8 mouse cellular contexts compared by ENCODE assay signal in the genomic region with DNA sequence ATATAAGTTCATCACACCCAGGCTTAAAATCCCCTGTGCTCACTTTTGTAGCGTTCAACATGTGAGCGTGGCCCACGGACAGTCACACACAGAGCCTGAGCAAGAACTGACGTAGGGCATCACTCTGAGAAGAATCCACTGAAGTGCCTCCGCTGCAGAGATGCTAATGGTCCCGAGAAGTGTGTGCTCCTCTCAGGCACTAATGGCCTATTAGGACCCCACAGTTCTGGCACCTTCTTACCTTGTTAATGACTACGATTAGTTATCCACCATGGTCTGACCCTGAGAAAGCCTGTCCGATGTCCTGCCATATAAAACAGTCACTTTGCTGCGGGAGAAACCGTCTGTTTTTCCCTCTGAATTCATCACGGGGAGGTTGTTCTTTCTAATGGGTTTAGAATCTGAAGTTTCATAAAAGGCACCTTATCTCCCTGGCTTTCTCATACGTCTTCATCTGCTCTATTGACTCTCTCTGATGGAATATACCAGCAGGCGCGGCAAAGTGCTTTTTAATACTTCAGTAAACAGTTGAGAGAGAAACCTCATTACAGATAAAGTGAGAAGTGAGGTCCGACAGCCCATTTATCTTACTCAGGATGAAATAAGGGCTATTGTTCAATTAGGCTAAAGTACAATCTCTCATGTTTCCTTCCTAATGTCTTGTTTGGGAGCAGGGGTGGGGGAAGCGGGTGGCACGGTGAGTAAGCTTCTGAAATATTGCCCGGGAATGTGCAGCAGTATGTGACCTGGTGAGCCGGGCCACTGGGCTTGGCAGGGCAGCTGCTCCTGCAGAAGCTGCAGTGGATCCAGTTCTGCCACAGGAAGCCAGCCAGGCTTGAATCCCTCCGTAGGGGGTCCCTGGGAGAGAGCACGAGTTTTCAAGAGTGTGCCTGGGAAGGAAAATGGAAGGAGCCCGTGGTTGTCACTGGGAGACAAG. TPM values are rescaled to one million over a fixed set of nuclear protein-coding genes. Genes with fewer than 3 reads are reported as not detected.
DNase-seq lines count a peak whose midpoint lies in the region; ATAC-seq and TF ChIP-seq lines count a peak whose summit lies in the region.

No protein-coding gene starts in this region.

- no peaks in the 10 kb centered on the region for H3K27me3 ChIP-seq in hindbrain, embryonic 14.5 days (ENCODE audit: control insufficient read depth, insufficient read depth, low read length)
- no peaks in the 10 kb centered on the region for H3K27me3 ChIP-seq in liver, postnatal 0 days (ENCODE audit: insufficient read depth, low read length)
- no peaks in the 10 kb centered on the region for H3K27me3 ChIP-seq in stomach, postnatal 0 days (ENCODE audit: control insufficient read depth, insufficient read depth, low read length)
- H3K27me3 ChIP-seq in midbrain, embryonic 10.5 days (ENCODE audit: low read depth, poor library complexity, severe bottlenecking) = peaks cover 2% of the 10 kb centered on the region; the same call in 1 of the 2 replicates

- no peak for TF ChIP-seq CTCF in gastrocnemius, adult 2 months (IDR thresholded peaks at IDR 0.05)
- no peak for TF ChIP-seq CTCF in liver, postnatal 0 days (IDR thresholded peaks at IDR 0.05; ENCODE audit: low read depth)
- no peak for TF ChIP-seq CTCF in stomach, postnatal 0 days (IDR thresholded peaks at IDR 0.05; ENCODE audit: low read depth)

- peak; percentile 44 for ATAC-seq in hindbrain, embryonic 14.5 days (ENCODE audit: low FRiP score)
- ATAC-seq in liver, postnatal 0 days = no peak
- ATAC-seq in stomach, postnatal 0 days (ENCODE audit: low FRiP score, low TSS enrichment) = peak; percentile 83

- H3K4me3 ChIP-seq in gastrocnemius, adult 2 months = peak overlapping the region; percentile 59
- no peak overlapping the region for H3K4me3 ChIP-seq in hindbrain, embryonic 14.5 days (replicated peaks; ENCODE audit: low read length)
- H3K4me3 ChIP-seq in liver, postnatal 0 days (ENCODE audit: low read depth, low read length) = no peak overlapping the region
- H3K4me3 ChIP-seq in stomach, postnatal 0 days (ENCODE audit: low read depth, low read length) = no peak overlapping the region
- H3K4me3 ChIP-seq in midbrain, embryonic 10.5 days = no peak overlapping the region

- WGBS in hindbrain, embryonic 14.5 days = 43% methylated on average over 22 of the region's 22 CpGs
- 49% methylated on average over 22 of the region's 22 CpGs for WGBS in liver, postnatal 0 days (ENCODE audit: insufficient replicate concordance)
- WGBS in stomach, postnatal 0 days = 26% methylated on average over 22 of the region's 22 CpGs
- 65% methylated on average over 22 of the region's 22 CpGs for WGBS in midbrain, embryonic 10.5 days

- no peaks in the 10 kb centered on the region for H3K36me3 ChIP-seq in hindbrain, embryonic 14.5 days (replicated peaks; ENCODE audit: control insufficient read depth, insufficient read depth)
- H3K36me3 ChIP-seq in liver, postnatal 0 days (replicated peaks; ENCODE audit: insufficient read depth, low read length) = no peaks in the 10 kb centered on the region
- no peaks in the 10 kb centered on the region for H3K36me3 ChIP-seq in stomach, postnatal 0 days (ENCODE audit: control insufficient read depth, insufficient read depth, low read length)
- no peaks in the 10 kb centered on the region for H3K36me3 ChIP-seq in midbrain, embryonic 10.5 days

- peak overlapping the region; percentile 81 for H3K27ac ChIP-seq in gastrocnemius, adult 2 months
- H3K27ac ChIP-seq in hindbrain, embryonic 14.5 days = no peak overlapping the region
- H3K27ac ChIP-seq in liver, postnatal 0 days (ENCODE audit: low read depth) = no peak overlapping the region
- H3K27ac ChIP-seq in stomach, postnatal 0 days (replicated peaks) = no peak overlapping the region
- H3K27ac ChIP-seq in midbrain, embryonic 10.5 days (replicated peaks) = no peak overlapping the region; the same call in 1 of the 2 replicates

- DNase-seq in adrenal gland, postnatal 25 days = peak; percentile 52
- peak; percentile 84 for DNase-seq in gastrocnemius, adult 2 months
- peak; percentile 34 for DNase-seq in hindbrain, embryonic 14.5 days (ENCODE audit: low spot score)
- no peak for DNase-seq in liver, postnatal 0 days
- DNase-seq in stomach, postnatal 0 days (ENCODE audit: low spot score) = peak; percentile 64
- no peak for DNase-seq in thymus, adult 18-20 months
- no peak for DNase-seq in midbrain, embryonic 10.5 days (ENCODE audit: low spot score)
- DNase-seq in left cerebral cortex, adult 8-10 months (ENCODE audit: low spot score in 2 of 2) = no peak

- peaks cover 8% of the 10 kb centered on the region for H3K4me1 ChIP-seq in hindbrain, embryonic 14.5 days (replicated peaks; ENCODE audit: control insufficient read depth, insufficient read depth, low read length)
- peaks cover 40% of the 10 kb centered on the region for H3K4me1 ChIP-seq in liver, postnatal 0 days (ENCODE audit: insufficient read depth)
- 0 out of 2 replicates have a peak, but pooled peaks cover 3% of the 10 kb centered on the region for H3K4me1 ChIP-seq in stomach, postnatal 0 days (replicated peaks; ENCODE audit: control insufficient read depth, insufficient read depth)
- peaks cover 18% of the 10 kb centered on the region for H3K4me1 ChIP-seq in midbrain, embryonic 10.5 days

- H3K4me2 ChIP-seq in hindbrain, embryonic 14.5 days (replicated peaks) = 0 out of 2 replicates have a peak overlapping the region, but pooled peaks have one; percentile 2
- H3K4me2 ChIP-seq in liver, postnatal 0 days (ENCODE audit: low read depth, low read length) = 0 out of 2 replicates have a peak overlapping the region, but pooled peaks have one; percentile 9
- H3K4me2 ChIP-seq in stomach, postnatal 0 days (replicated peaks; ENCODE audit: low read depth) = peak overlapping the region; percentile 32

- intact Hi-C loops in gastrocnemius, adult 2 months (cut with DNase I) = no loop called here

- no peaks in the 10 kb centered on the region for H3K9me3 ChIP-seq in hindbrain, embryonic 14.5 days (ENCODE audit: control insufficient read depth, low read length)
- H3K9me3 ChIP-seq in liver, postnatal 0 days (ENCODE audit: low read length) = no peaks in the 10 kb centered on the region
- H3K9me3 ChIP-seq in stomach, postnatal 0 days (ENCODE audit: control insufficient read depth, low read length) = peaks cover 3% of the 10 kb centered on the region; the same call in 1 of the 2 replicates
- no peaks in the 10 kb centered on the region for H3K9me3 ChIP-seq in midbrain, embryonic 10.5 days (replicated peaks)

- TF ChIP-seq EP300 in liver, postnatal 0 days (IDR thresholded peaks at IDR 0.05; ENCODE audit: low read depth) = no peak
- TF ChIP-seq EP300 in stomach, postnatal 0 days (optimal IDR thresholded peaks at IDR 0.05) = no peak

- H3K9ac ChIP-seq in hindbrain, embryonic 14.5 days = no peak overlapping the region
- 0 out of 2 replicates have a peak overlapping the region, but pooled peaks have one; percentile 1 for H3K9ac ChIP-seq in liver, postnatal 0 days (replicated peaks)
- H3K9ac ChIP-seq in stomach, postnatal 0 days (ENCODE audit: low read length) = peak overlapping the region; percentile 27; the same call in 1 of the 2 replicates

RNA-seq across cellular contexts. Expression of a gene that starts 55.5 kb away (rescaled TPM):
- 180 and 199 TPM in 2 replicates for total RNA-seq in adrenal gland, postnatal 25 days (2021)
- total RNA-seq in gastrocnemius, adult 2 months (2021) = 100 to 1,000 TPM; 328 to 379 TPM
- polyA plus RNA-seq in hindbrain, embryonic 14.5 days (2014; fragmentation: Nextera tagmentation; extraction: Ambion mirVana) = 134 and 138 TPM in 2 replicates
- 84.8 and 91.2 TPM in 2 replicates for polyA plus RNA-seq in liver, postnatal 0 days (2015; fragmentation: Nextera tagmentation; extraction: Ambion mirVana)
- 125 and 130 TPM in 2 replicates for polyA plus RNA-seq in stomach, postnatal 0 days (2015; fragmentation: Nextera tagmentation; extraction: Ambion mirVana)
- 65.2 and 71.0 TPM in 2 replicates for polyA plus RNA-seq in midbrain, embryonic 10.5 days (2016; fragmentation: Nextera tagmentation; extraction: Ambion mirVana)
- total RNA-seq in left cerebral cortex, adult 8-10 months (2022) = 10 to 100 TPM; 62.2 to 67.4 (median 64.3) TPM

Comparison
In these comparisons a context has a peak if more than half of its experiments do, and no peak if none do; other contexts are left out.
1. DNase-seq: peak in adrenal gland, postnatal 25 days (single experiment), gastrocnemius, adult 2 months (single experiment), hindbrain, embryonic 14.5 days (single experiment) and stomach, postnatal 0 days (single experiment); none in liver, postnatal 0 days (single experiment), thymus, adult 18-20 months (0 of 2), midbrain, embryonic 10.5 days (single experiment) and left cerebral cortex, adult 8-10 months (0 of 2).
2. Peak in every context shown above with its lines, with median percentiles within 50 percentile points of each other: H3K4me2 ChIP-seq.